Mouse (Mus musculus) induced T-regulatory cell, adult 2 months (primary cell): ENCODE data around the gene Hdac7.

ENCODE experiments used
- DNase-seq: peaks from one replicate; pipeline ENCODE4 v3.0.0-alpha.2; 2012; ENCODE audit warnings: low read depth

Gene Hdac7

DNA sequence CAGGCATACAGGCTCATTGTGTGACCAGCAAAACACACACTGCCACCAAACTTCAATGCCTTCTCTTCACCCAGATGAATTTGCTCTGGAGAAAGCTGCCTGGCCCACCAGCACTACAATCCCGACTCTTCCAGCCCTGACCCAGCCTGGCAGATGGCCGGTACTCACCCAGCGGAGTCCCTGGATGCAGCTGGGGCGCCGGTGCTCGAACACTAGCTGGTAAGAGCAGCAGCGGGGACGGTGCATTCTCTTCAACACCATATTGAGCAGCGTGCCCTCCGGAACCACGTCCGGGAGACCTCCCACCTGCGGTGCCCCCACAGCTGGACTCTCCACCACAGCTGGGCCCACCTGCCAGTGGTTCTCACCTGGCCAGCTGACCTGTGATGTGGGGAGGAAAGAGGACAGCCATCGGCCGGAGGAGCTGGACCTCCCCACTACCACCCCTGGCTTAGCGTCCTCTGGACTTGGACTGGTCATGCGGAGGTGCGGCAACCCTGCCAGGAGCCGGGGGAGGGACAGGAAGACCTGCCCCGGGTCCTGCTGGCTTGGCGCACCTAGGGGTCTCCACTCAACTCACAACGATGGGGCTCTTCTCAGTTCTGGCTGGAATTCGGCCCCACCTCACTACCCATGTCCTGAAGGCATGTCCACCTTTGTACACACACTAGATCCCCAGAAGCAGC, 77.6 kb downstream of the Hdac7 start:
- DNase-seq = no peak

DNA sequence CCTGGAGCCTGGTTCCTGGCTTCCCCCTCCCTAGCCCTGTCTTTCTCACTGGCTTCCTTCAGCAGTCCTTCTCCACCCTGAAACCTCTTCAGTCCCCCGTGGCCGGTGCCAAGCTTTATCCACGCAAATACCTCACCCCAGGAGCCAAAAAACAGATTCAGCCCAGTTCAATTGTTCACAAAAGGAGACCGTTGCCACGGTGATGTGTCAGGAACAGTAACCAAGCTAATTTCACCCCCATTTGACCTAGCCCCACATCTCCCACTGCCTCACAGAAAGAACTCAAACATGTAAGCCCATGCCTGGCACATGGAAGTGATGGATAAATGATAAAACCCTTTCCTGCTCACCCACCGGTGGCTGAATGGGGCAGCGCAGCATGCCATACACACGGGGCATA, 78.1 kb downstream of the Hdac7 start:
- DNase-seq = no peak

DNA sequence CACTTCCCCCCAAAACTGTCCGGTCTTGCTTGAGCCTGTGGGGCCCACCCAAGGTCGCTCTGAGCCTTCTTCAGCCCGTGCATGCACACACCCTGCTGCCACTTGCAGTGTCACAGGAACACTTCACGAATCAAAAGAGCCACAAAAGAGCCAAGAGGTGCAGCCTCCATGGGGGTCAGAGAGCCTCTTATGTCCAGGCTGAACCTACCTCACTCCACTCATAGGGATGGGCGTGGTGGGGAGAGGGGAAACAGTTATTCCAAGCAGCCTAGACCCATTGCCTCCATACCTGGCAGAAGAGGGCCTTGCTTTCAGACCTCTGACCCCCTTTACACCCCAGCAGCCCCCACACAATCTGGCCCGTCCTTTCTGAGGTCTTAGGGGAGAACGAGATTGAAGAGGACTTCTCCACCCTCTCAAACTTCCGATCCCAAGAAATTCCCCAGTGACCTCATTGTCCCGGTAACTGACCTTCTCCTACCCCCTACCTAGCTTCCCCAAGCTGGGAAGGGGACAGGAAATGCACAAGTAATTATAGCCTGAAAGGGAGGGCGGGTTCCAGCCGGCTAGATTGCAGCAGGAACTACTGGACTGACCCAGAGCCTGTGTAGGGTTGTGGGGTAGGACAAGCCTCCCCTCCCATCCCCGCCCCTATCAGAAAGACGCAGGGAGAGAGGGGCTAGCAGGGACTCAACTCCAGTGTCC, 79.1 kb downstream of the Hdac7 start:
- DNase-seq = no peak

DNA sequence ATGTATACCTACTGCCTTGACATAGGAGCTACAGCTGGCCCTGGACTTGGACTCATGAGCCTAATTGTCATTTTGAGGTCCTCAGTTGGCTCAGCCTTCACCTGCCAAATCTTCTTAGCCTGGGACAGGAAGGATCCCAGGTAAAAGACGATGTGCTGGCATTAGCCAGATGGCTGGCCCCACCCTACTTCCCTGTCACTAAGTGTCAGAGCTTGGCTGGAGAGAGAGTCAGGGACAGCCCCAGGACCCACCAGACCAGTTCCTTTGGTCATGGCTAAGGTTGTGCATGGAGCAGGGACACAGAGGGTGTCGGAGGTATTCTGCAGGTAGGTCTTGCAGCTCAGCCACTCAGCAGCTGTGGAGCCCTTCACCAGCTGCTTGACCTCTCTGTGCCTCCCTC, 79.8 kb downstream of the Hdac7 start:
- no peak for DNase-seq

DNA sequence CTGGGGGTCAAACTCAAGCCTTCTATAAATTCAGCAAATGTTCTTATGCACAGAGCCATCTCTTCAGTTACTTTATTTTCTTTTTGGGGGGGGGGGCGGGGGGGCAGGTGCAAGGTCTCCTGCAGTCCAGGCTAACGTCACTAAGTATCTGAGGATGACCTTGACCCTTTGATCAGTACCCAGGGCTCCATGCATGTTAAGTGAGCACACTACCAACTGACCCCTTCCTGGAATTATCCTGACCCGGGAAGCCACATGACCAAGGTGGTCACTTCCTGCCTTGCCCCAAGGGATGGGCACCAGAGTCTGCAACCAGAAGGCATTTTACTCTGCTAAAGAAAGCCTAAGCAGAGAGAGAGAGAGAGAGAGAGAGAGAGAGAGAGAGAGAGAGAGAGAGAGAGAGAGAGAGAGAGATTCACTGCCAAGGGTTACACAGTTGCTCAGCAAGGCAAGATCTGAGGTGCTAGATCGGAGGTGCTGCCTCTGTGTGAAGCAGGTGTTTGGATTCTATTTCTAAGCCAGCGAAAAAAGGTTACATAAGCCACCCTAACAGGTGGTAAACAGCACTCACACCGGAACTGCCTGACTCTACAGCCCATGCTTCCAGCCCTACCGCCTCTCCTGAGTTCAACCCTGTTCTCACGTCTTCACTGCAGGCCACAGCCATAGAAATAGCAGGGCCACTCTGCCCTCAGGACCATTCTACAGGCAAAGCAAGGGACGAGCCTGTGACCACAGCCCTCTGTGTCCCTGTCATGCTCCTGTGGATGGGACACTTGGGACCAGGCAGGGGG, 80.8 kb downstream of the Hdac7 start:
- DNase-seq = no peak

DNA sequence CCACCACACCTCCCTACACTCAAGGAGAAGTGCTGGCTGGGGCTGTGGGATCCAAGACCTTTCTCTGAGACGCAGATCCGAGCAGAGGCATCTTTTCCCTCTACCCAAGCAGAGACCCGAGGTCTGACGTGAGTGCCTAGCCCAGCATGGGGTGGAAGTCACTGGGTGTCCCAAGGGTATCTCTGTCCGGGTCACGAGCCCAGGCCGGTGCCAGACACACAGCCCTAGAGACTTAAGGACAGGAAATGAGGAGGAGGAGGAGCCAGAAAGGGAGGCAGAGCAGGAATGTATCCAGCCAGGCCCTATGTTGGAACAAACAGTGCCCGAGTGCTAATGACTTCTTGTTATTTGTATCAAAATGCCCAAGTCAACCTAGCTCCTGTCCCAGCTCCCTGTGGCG, 81.6 kb downstream of the Hdac7 start:
- DNase-seq = no peak

DNA sequence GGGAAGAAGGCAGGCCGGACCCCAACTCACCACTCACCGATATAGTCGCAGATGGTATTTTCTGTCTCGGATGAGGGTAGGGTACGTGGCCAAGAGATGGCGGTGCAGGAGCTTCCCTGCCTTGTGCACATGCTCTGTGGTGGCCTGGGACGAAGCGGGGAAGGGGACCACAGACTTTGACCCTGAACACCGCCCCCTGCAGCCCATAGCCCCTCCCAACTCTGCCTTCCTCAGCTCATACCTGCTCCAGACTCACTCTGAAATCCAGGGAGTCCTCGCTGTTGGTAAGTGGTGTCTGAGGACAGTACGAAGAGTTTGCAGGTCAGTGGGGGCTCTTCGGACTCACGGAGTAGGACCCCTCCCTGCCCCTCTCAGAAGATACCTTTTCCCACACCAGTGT, 82.9 kb downstream of the Hdac7 start:
- DNase-seq = no peak

DNA sequence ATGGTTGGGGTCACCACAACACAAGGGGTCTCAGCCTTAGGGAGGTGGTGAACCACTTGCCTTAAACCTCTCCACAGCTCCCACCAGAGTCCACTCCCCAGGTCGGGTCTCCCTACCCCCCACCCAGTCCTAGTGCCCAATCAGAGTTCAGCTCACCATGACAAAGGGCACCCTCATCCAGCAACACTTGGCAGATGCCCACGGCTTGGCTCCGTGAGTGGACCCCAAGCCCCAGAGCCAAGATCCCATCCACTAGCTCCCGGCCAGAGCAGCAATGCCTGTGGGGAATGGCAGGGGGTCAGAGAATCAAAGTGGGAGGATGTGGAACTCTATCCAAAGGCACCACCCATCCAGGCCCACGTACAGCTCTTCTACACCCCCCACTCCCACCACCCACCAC, 83.3 kb downstream of the Hdac7 start:
- DNase-seq = no peak

DNA sequence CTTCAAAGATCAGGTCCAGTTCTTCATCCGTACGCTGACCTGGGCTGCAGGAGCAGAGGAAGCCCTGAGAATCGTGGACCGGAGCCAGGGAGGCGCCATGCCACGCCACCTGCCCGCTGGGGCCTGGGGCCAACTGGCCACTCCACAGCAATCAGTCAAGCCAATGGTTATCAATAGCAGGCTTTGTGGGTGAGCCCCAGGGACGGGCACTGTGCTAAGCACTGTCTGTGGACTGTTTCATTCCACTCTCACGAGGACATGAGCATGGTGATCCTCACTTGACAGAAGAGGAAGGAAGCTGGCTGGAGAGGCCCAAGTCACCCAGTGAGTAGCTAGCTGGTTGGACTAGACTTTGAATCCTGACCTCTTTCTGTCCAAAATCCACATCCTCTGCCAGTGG, 84.3 kb downstream of the Hdac7 start:
- DNase-seq = no peak

DNA sequence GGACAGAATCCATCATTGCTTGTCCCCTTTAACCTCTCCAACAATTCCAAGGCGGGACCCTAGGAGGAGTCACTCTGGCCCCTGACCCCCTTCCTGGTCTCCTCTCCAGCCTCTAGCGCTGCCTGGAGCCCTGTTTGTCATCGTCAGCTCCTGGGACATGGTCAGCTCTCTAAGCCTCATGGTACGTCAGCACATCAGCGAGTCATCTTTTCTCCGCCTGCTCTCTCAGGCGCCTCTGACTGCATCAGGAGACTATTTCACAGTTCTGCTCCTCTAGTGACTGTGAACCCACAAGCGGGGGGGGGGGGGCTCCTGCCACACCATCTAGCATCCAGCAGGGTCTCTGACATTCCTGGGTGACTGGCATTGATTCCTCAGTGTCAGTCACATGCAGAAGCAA, 88.9 kb downstream of the Hdac7 start:
- DNase-seq = no peak

DNA sequence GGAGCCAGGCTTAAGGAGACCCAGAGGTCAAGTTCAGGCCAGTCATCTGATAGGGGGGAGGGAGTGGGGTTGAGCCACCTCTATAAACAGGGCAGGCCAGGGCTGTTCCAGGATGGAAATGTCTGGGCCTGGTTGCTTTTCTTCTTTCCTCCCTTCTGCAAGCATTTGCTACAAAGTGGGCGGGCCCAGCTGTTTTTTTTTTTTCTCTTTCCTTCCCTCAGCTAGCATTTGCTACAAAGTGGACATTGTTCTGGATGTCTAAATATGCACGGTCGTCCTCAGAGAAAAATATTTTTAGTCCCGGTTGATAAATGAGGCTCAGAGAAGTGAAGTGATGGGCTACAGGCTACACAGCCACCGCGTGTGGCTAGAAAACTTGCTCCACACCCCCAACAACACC, 89.8 kb downstream of the Hdac7 start:
- DNase-seq = no peak

DNA sequence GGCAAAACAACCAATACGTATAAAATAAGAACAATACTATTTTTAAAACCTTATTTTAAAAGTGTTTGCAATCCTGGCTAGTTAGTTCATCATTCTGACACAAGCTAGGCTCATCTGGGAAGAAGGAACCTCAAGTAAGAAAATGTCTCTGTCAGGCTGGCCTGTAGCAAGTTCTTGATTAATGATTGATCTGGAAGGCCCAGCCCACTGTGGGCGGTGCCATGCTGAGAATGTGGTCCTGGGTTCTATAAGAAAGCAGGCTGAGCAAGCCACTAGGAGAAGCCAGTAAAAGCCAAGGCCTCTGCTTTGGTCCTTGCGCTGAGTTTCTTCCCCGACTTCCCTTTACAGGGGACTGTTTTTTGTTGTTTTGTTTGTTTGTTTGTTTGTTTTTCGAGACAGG, 91.8 kb downstream of the Hdac7 start:
- no peak for DNase-seq

DNA sequence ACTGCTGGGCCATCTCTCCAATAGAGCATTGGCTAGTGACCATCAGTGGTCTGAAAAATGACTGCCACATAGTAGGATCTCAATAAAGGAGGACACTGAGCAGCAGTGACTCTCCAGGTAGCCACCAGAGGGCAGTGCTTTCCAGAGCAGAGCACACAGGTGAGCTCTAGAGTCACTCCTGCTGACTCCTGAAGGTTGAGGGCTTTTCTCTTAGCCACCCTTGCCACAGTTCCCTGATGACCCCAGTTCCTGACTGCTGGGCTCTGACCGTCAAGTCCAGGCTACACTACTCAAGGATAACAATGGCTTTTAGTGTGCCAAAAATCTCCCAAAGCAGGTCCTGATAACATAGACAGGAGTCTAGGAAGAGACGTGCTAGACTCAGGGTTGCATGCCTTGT, 92.6 kb downstream of the Hdac7 start:
- DNase-seq = peak; percentile 70

DNA sequence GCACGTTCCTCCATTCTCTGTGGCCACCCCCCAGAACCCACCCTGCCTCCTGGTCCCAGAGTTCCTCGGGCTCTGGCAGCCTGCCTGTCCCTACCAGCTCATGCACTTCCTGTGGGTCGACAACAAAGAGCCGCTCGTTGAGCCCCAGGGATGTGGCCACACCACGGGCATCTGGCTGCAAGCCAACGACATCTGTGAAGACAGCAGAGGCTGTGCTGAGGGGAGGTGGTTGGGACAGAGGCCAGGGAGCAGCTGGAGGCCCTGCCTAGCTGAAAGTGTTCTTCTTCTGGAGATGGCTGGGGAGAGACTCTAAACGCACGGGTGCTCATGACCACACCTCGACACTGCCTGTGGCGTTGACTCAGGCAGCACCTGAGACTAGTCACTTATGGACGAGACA, 93.6 kb downstream of the Hdac7 start:
- peak; percentile 31 for DNase-seq

DNA sequence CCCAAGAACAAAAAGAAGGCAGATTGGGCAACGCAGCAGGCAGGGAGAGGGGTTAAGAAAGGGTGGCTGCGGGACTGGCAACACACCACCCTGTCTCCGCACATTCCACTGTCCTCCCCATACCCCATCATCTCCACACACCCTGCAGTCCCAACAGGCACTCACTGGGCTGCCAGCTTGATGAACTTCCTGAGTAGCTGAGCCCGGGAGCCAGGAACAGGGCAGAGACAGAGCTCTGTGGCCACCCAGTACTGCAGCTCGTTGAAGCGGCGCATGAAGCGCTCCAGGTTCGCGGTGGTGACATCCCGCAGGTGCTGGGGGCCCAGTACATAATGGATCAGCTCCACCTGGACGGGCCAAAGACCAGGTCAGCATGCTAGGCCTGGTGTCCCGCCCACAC, 94.5 kb downstream of the Hdac7 start:
- no peak for DNase-seq

DNA sequence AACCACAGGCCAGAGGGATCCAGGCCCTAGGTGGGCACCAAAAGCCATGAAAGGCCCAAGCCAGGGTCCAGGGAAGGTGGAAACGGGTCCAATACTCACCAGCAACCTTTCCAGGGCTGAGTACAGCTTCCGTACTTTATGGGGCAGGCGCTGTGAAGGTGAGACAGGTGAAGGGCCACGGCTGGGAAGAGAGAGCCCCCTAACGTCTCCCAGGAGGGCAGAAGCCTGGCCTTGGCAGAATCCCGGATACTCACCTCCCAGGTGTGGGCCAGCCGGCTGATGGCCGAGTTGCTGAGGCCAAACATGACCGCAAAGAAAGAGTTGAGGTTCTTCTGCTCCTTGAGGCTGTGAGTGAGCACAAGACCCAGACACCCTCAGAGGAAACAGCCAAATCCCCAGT, 94.9 kb downstream of the Hdac7 start:
- no peak for DNase-seq

DNA sequence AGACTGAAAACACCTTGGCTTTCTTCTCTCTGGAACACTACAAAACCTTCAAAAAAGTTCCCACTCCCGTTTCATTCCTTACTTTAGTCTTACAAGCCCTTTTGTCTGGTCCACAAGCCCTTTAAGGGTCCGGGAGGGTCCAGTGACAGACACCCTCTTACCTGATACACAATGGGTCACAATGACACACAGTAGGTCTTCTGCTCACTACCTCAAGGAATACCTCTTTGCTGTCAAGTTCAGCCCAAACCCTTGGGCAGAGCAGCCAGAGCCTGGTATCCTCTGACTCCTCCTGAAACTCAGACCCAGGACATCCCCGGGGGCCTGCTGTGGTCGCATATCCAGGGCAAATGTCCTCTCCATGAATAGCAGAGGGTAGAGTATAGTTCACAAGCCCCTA, 95.3 kb downstream of the Hdac7 start:
- DNase-seq = no peak

DNA sequence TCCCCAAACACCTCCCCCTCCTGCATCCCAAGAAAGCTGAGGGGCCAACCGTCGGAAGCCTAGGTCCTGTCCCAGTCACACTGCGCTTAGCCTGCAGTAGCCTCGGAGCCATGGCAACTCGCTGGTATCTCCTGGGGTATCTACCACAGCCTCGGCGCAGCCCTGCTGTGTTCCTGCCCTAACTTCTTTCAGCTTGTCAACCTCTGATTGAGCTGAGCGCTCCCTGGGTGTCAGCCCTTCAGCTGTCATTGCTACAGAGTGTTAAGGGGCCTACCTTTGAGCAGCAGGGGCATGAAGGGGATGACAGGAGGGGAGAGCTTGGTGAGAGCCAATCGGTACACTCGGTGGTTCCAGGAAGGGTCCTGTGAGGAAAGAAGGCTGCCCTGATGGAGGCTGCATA, 96.0 kb downstream of the Hdac7 start:
- peak; percentile 51 for DNase-seq

DNA sequence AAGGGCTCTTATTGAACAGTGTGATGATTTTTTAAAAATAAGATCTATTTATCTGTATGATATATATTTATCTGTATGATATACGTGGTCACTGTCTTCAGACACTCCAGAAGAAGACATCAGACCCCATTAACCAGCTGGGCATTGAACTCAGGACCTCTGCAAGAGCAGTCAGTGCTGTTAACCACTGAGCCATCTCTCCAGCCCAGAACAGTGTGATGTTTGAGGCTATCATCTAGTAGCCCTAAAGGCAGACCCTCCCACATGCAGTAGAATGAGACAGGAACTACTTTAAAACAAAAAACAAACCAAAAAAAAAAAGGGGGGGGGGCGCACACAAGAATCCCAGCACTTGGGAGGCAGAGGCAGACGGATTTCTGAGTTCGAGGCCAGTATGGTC, 96.8 kb downstream of the Hdac7 start:
- no peak for DNase-seq

DNA sequence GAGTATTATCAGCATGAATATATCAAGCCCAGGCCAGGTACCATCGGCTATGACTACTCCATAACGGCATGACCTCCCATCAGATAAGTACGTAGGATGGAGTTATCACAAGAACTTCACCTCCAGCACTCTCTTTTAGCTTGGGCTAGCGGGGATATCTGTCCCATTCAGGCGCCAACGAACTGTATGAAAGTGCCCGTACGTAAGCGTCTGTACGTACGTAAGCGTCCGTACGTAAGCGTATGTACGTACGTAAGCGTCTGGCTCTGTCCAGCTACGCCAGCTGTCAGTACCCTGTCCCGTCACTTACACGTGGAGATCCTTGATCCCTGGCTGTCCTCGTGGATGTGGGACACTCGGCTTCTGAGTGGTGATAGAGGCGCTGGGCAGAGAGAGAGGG, 97.6 kb downstream of the Hdac7 start:
- DNase-seq = no peak

DNA sequence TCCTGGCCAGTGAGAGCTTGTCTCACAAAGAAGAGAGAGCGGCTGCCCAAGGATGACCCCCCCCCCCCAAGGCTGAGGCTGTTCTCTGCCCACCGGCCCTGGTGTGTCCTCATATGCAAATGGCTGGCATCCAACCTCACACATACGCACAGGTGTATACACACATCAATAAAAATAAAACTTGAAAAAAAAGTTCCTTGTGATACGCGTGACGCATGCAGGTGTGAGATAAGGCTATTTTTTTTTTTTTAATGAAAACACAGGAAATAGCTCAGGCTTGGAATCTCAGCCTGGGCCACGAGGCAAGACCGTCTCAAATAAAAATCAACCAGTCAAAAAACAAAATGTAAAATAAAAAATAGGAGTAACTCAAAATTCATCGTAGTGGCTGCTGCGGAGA, 98.0 kb downstream of the Hdac7 start:
- DNase-seq = no peak

DNA sequence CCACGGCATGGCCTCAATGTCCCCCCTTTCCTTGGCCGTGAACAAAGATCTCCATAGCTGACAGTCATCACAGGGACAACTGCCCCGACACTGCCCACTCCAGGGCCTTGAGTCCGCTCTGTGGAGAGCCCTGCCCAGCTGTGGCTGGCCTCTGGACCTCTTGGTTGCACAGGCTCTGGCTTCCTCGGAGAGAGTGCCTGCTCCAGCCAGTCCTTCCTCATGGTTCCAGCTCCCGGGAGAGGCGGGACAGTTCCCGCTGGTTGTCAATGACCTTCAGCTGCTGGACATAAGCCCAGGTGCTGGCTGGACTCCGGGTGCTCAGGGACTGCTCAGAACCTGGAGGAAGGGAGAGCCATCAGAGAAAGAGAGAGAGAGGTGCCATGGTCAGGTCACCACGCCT, 99.0 kb downstream of the Hdac7 start:
- no peak for DNase-seq

DNA sequence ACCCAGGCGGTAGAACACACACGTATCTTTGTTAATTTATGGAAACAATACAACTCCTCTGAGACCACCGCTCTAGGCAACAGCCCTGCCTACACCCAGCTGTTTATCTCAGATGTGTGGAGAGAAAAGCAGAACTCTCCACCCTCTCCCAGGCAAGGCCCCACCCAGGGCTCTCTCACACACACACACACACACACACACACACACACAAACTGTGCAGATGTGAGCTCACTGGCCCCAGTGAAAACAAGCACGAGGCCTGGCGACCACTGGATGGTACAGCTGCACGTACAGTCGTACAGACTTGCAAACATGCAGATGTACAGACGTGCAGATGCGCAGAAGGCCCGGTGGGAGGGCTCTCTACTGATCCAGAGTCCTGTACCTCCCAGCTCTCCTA, 99.4 kb downstream of the Hdac7 start:
- no peak for DNase-seq
